Comparison of ENCODE assay signal across 8 mouse cellular contexts in the genomic region with DNA sequence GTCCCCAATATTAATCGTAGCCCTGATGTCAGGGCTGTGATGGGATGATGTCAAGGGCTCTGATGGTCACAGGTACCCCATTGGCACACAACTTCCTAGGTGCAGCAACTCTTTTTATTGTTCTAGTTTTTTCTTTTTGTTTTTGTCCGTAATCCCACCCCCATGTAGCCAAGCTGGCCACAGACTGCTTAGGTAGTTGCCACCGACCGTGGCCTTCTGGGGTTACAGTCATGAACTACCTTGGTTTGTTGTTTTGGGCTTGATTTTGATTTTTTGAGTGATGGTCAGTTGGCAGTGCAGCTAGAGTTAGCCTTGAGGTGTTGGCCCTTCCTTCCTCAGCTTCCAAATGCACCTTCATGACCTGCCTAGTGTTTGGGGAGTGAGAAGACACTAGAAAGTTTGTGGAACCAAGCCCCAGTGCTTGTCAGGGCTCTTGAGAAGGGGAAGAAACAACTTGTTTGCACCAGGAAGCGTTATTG. TPM values are rescaled to one million over a fixed set of nuclear protein-coding genes. Genes with fewer than 3 reads are reported as not detected.
DNase-seq lines count a peak whose midpoint lies in the region; ATAC-seq and TF ChIP-seq lines count a peak whose summit lies in the region.

Gene Comt (minus strand): TSS at position 51 of the 479 bp plus-strand sequence.

- no peak for TF ChIP-seq CTCF in cerebellum, adult 2 months (IDR thresholded peaks at IDR 0.05; ENCODE audit: borderline replicate concordance, insufficient read depth, low read depth, low read length)

- H3K4me3 ChIP-seq in cerebellum, adult 2 months (replicated peaks; ENCODE audit: insufficient read depth, low read depth, low read length), result peak within 1 kb of the TSS; percentile 94
- H3K4me3 ChIP-seq in forebrain, embryonic 15.5 days, result peak within 1 kb of the TSS; percentile 84
- peak within 1 kb of the TSS; percentile 84 for H3K4me3 ChIP-seq in hindbrain, embryonic 13.5 days
- peak within 1 kb of the TSS; percentile 89 for H3K4me3 ChIP-seq in liver, embryonic 15.5 days (replicated peaks)

- H3K27me3 ChIP-seq in cerebellum, adult 2 months (ENCODE audit: control insufficient read depth, insufficient read depth, low read length), result no peaks in the 10 kb centered on the region
- H3K27me3 ChIP-seq in forebrain, embryonic 15.5 days, result no peaks in the 10 kb centered on the region
- no peaks in the 10 kb centered on the region for H3K27me3 ChIP-seq in hindbrain, embryonic 13.5 days
- no peaks in the 10 kb centered on the region for H3K27me3 ChIP-seq in liver, embryonic 15.5 days

- no peak for DNase-seq in cerebellum, adult 2 months
- no peak for DNase-seq in cerebellum, adult 11 months
- DNase-seq in cerebellum, postnatal 14 days, result no peak
- DNase-seq in cerebellum, postnatal 4 days (ENCODE audit: low spot score in 2 of 2), result no peak

- H3K4me1 ChIP-seq in cerebellum, adult 2 months (ENCODE audit: control insufficient read depth, insufficient read depth, low read length), result peaks cover 10% of the 10 kb centered on the region; the same call in 1 of the 2 replicates
- peaks cover 28% of the 10 kb centered on the region for H3K4me1 ChIP-seq in forebrain, embryonic 15.5 days
- peaks cover 36% of the 10 kb centered on the region for H3K4me1 ChIP-seq in hindbrain, embryonic 13.5 days (replicated peaks)
- H3K4me1 ChIP-seq in liver, embryonic 15.5 days (replicated peaks), result peaks cover 61% of the 10 kb centered on the region

- H3K4me2 ChIP-seq in forebrain, embryonic 15.5 days (replicated peaks), result peak within 1 kb of the TSS; percentile 77
- H3K4me2 ChIP-seq in hindbrain, embryonic 13.5 days, result peak within 1 kb of the TSS; percentile 78
- H3K4me2 ChIP-seq in liver, embryonic 15.5 days, result peak within 1 kb of the TSS; percentile 84

- H3K36me3 ChIP-seq in forebrain, embryonic 15.5 days, result peaks cover 10% of the 10 kb centered on the region; the same call in 1 of the 2 replicates
- peaks cover 18% of the 10 kb centered on the region for H3K36me3 ChIP-seq in hindbrain, embryonic 13.5 days
- peaks cover 32% of the 10 kb centered on the region for H3K36me3 ChIP-seq in liver, embryonic 15.5 days (replicated peaks)

- TF ChIP-seq POLR2A in cerebellum, adult 2 months (IDR thresholded peaks at IDR 0.05; ENCODE audit: borderline replicate concordance, insufficient read depth, low read length), result no peak

- no peaks in the 10 kb centered on the region for H3K9me3 ChIP-seq in forebrain, embryonic 15.5 days
- H3K9me3 ChIP-seq in hindbrain, embryonic 13.5 days, result no peaks in the 10 kb centered on the region
- H3K9me3 ChIP-seq in liver, embryonic 15.5 days (replicated peaks), result no peaks in the 10 kb centered on the region

- WGBS in cerebellum, adult 2 months, result 35% methylated on average over 5 of the region's 5 CpGs
- WGBS in forebrain, embryonic 15.5 days, result 58% methylated on average over 5 of the region's 5 CpGs
- WGBS in hindbrain, embryonic 13.5 days, result 61% methylated on average over 5 of the region's 5 CpGs
- 31% methylated on average over 5 of the region's 5 CpGs for WGBS in liver, embryonic 15.5 days (ENCODE audit: insufficient replicate concordance)

- peak within 1 kb of the TSS; percentile 89 for H3K9ac ChIP-seq in forebrain, embryonic 15.5 days (replicated peaks)
- peak within 1 kb of the TSS; percentile 85 for H3K9ac ChIP-seq in hindbrain, embryonic 13.5 days
- H3K9ac ChIP-seq in liver, embryonic 15.5 days, result peak within 1 kb of the TSS; percentile 92

- ATAC-seq in activated CD4-positive, CD25-positive, alpha-beta regulatory T cell, adult 4 months, result no peak
- no peak for ATAC-seq in forebrain, embryonic 15.5 days (replicated peaks)
- no peak; the same call in 1 of the 2 replicates for ATAC-seq in hindbrain, embryonic 13.5 days (ENCODE audit: low FRiP score)
- no peak for ATAC-seq in liver, embryonic 15.5 days (ENCODE audit: insufficient read depth)

- H3K27ac ChIP-seq in cerebellum, adult 2 months (ENCODE audit: insufficient read depth, low read length), result peak within 1 kb of the TSS; percentile 89
- peak within 1 kb of the TSS; percentile 69 for H3K27ac ChIP-seq in forebrain, embryonic 15.5 days (replicated peaks)
- peak within 1 kb of the TSS; percentile 75 for H3K27ac ChIP-seq in hindbrain, embryonic 13.5 days
- H3K27ac ChIP-seq in liver, embryonic 15.5 days (replicated peaks), result peak within 1 kb of the TSS; percentile 95

RNA-seq across cellular contexts. Expression of gene Comt, which starts in this region (rescaled TPM):
- polyA plus RNA-seq in cerebellum, adult 2 months (2012; rRNA removed), result 145 and 146 TPM in 2 replicates
- polyA plus RNA-seq in activated CD4-positive, CD25-positive, alpha-beta regulatory T cell, adult 4 months (2017; shearing (Covaris generic)), result 10 to 100 TPM; 45.6 to 60.6 TPM
- 83.0 and 84.4 TPM in 2 replicates for polyA plus RNA-seq in forebrain, embryonic 15.5 days (2015; fragmentation: Nextera tagmentation; extraction: Ambion mirVana)
- polyA plus RNA-seq in hindbrain, embryonic 13.5 days (2015; fragmentation: Nextera tagmentation; extraction: Ambion mirVana), result 85.9 and 88.5 TPM in 2 replicates
- 87.6 and 94.1 TPM in 2 replicates for polyA plus RNA-seq in liver, embryonic 15.5 days (2015; fragmentation: Nextera tagmentation; extraction: Ambion mirVana)
